Mouse (Mus musculus) adrenal gland, postnatal 36 days (tissue): ENCODE measurements around the gene 2900026A02Rik. TPM values are rescaled to one million over a fixed set of nuclear protein-coding genes. Genes with fewer than 3 reads are reported as not detected.

ENCODE experiments used
- DNase-seq, 2 experiments: peaks; one replicate each; pipeline ENCODE4 v3.0.0; 2021; ENCODE audit warnings: mixed read lengths in 1 of 2
- total RNA-seq, 2 experiments: library from RNA; stranded (reverse); gene quantifications; 2 replicates each; pipeline ENCODE4 v1.2.3; 2021

Gene 2900026A02Rik
- total RNA-seq, 2 experiments from 2014 or later, result 13.2 to 18.5 TPM

DNA sequence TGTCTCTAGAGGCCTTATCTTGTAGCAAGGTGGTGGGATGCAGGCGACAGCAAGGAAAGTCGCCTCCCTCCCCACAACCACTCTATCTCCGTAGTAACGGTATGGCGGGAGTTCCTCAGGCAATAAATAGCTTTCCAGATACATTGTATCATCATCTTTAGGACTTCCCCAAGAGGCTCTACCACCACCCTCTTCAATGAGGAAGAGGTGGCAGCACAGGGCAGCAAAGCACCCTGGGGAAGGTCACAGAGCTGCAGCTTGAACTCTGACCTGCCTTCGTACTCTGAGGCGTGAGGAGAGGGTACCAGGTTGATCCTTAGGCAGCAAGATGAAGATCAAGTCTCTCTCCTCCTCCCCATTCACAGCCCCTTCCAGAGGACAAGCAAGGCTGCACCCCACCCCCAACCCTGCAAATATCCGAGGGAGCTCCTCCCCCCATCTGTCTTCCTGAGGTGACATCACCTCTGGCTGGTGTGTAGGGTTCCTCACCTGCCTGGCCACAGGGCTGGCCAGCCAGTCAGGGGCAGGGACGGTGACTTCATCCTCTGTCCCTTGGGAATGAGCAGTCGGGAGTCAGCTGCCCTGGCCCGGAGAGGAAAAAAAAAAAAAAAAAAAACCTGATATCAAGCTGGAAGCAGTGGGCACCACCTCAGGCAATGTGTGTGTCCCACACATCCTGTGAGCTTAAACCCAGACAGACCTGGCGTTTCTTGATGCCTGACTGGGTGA lies 98.5 kb downstream of the 2900026A02Rik start:
- no peak for DNase-seq

DNA sequence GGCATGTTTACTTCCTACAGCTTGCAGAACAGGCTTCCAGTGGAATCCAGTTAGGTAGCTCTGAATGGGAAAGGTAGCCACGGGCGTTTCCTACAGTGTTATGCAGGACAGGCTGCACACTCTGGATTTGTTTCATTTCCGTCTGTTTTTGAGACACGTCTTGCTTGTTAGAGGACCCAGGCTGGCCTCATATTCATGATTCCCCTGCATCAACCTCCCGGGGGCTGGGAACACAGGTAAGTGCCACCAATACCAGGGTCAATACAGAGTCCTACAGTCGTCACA lies 99.5 kb downstream of the 2900026A02Rik start:
- no peak for DNase-seq

DNA sequence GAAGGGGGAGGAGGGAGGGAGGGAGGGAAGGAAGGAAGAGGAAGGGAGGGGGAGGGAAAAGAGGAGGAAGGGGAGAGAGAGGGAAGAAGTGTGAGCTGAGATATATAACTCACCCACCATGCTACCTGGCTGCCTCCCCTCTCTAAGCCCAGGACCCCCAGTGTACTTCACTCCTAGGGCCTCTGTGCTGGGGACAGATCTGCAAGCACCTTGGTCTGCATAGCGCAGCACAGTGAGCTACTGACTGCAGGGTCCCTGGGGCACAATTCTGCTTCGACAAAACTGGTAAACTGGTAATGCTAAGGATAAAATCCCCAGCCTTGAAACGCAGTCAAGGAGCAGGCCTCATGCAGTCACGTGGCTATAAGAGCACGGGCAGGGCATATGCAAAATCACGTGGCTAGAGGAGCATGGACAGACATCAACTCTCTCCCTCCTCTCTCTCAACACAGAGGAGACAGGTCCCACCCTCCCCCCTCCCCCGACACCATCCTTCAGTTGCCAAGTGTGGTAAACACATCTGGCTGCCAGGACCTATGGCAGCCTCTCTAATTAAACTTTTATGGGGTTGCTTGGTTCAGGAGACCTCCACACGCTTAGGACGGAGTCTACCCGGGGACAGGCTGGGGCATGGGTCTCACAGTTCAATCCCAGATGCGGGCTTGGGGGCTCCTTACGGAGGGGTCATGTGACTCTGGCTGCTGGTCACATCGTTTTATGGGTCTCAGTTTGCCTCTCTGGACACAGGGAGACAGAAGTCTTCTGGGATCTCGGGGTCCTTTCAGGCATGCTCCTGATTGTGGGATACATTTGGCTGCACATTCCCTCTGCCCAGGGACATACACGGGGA lies 100.1 kb downstream of the 2900026A02Rik start:
- DNase-seq, result no peak

DNA sequence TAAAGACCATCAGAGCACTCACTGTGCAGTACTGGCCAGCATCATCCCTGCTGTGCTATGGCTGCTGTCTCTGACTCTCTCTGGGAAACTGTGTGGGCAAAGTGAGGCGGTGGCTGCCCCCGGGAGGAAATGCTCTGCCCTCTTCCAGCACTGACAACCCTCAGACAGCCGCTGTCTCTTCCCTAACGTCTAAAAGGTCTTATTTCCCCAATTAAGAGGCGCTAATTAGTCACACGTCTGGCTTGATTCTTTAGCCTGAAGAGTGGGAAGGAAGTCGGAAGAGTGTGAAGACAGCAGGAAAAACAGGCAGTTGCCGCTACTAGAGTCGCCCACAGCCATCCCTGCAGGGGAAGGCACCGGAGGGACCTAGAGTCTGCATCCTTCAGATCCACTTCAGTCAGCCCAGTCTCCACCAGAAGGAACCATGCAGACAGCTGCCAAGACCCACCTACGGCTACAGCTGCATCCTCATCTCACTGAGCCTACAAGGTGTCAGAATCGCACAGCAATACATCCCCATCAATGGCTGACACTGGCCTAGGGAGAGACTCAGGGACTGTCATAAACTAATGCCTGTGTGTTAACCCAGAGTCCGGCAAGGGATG lies 101.1 kb downstream of the 2900026A02Rik start:
- no peak for DNase-seq

DNA sequence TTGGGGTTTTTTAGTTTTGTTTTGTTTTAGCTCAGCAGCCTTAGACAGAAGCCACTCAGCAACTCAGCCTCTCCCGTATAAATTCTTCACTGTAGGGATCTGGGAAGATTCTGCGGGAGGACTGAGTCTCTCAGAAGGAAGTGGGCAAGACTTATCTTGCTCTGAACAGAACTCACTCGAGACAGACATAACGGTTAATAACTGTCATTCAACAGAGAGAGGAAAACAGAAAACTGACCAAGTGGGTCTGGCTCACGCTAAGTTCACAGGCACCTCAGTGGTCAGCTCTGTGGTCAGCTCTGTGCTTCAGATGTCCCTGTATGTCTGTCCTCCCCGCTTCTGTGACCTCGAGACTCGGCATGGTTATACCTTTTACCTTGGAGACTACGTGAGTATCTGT lies 101.7 kb downstream of the 2900026A02Rik start:
- DNase-seq, result no peak

DNA sequence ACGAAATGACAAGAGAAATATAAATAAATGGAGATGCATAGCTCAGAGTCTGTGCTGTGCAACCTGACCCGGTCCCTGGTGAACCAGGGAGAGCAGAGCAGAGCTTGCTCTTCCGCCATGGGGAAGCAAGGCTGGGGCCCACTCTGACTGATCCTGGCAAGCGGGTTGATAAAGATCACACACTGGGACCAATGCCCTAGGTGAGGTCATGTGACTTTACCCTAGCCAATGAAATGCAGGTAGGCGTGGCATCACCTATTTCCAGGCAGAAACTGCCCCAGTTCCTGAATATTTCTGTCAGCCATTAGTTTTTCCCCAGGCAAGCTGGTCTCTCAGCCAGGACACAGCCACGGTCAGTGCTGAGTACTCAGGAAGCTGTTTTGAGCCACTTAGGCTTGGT lies 102.3 kb downstream of the 2900026A02Rik start:
- DNase-seq, result no peak

DNA sequence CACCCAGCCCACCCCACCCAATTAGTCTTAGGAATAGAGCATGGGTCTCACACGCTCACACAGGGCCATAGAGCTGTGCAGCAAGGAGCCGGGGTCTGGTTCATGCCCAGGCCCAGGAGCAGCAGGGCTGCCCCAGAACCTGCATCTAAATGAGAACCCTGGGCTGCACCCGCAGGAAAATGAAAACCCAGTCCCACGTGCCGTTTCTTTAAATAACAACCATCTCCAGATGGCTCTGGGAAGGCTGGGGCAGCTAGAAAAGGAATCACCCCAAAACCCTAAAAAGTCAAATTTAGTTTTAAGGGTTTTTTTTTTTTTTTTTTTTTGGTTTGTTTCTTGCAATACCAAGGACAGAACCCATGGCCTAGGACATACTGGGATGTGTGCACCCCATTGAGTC lies 103.7 kb downstream of the 2900026A02Rik start:
- no peak for DNase-seq

DNA sequence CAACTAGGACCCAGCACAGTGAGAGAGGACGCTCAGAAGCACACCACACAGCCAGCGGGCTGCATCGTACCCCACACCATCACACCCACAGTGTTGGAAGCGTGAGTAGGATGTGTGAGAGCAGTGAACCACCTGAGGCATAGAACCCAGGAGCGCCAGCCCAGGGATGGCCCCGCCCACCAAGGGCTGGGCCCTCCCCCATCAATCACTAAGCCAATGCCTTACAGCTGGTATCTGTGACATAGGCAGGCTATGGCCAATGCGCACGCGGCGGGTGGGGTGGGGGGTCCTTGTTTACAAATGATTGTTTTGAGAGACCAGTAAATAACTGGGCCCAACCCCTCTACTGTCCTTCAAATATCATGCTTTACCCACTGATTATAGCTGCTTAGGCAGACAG lies 105.1 kb downstream of the 2900026A02Rik start:
- DNase-seq, result no peak

DNA sequence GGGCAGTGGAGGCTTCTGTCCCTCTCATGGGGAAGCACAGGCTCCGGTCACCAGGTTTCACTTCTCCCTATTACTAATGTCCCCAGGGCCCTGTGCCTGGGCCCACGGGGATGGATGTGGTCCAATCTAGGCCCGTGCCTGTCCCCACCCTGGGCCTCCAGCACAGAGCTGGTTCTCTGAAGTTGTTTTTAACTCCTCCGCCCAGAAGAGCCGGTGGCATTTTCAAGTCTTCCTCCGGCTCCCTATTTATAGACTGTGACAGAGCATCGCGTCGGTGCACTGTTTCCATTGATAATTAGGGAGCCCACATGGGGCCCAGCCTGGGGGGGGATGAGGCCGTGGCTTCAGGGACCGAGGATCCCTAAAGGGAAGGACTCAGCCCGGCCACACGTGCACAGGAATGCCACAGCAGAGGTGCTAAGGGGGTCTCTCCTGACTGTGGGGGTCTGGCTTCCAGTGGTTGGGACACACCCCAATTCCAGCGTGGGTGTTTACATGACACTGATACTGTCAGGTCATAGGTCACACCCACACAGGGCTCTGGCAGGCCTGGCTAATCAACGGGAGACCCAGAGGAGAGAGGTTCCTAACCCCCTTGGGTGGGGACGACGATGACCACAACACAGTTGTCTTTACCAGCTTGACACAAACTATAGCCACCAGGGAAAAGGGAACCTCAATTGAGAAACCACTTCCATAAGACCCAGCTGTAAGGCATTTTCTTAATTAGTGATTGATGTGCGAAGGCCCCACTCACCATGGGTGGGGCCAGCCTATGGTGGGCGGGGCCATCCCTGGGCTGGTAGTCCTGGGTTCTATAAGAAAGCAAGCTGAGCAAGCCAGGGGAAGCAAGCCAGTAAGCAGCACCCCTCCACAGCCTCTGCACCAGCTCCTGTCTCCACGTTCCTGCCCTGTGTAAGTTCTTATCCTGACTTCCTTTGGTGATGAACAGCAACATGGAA lies 106.5 kb downstream of the 2900026A02Rik start:
- DNase-seq, result no peak

DNA sequence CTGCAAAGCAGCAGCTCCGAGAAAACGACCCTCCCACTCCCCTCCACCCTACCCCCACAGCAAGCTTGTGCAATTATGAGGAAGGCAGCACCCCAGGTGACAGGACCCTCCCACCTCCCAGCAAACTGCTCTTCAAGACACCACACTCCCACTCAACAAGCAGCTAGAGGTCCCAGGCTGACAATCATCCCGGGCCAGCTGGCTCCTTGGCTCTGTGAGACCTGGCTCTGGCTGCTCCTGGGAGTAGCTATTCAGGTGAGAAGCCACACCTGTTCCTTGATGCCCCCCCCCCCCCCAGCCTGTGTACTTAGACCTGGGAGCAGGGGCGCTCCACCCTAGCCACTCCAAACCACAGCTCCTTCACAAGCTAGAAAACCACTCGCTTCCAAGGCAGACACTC lies 107.9 kb downstream of the 2900026A02Rik start:
- DNase-seq, result no peak

DNA sequence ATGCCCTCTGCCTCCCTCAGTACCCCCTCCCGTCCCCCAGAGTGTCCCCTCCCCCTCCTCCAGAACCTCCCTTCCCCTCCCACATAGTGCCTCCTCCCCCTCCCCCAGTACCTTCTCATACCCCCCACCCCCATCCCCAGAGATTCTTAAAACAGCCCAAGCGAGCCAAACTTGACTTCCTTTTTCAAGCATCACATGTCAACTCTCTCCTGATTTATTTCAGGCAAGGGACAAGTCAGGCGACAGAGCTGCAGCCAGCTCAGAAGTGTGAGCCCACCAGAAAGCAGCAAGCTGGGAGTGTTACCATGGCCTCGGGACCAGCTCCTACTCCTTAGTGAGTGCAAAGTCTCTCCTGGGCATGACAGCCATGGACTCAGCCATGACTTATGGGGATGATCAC lies 109.7 kb downstream of the 2900026A02Rik start:
- DNase-seq, result no peak

DNA sequence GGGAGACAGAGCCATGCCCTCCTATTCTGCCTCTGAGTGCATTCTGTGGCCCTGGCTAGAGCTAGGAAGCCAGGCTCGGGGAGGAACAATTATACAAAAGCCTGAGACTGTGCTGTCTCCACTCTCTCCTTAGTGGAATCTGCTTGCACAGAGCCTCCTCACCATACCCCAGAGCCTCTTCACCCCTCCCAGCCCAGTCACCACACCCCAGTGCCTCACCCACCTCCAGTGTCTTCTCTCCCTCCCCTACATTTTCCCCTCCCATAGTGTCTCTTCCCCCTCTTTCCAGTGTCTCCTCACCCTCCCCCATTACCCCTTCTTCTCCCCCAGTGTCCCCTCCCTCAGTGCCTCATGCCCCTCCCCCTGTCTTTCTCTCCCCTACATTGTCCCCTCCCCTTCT lies 110.1 kb downstream of the 2900026A02Rik start:
- DNase-seq, result no peak

DNA sequence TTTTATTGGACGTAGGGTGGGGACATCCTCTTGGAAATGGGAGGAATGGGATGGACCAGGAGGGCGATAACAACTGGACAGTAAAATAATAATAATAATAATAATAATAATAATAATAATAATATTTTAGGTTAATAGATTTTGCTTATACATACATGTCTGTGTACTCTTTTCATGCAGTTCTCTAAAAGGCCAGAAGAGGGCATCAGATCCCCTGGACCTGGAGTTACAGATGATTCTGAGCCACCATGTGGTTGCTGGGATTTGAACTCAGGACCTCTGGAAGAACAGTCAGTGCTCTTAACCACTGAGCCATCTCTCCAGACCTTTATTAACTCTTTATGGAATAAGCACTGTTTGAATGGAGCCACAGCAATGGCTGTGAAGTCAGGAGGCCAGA lies 111.4 kb downstream of the 2900026A02Rik start:
- peak in 1 of 2 experiments; percentile 41 for DNase-seq

DNA sequence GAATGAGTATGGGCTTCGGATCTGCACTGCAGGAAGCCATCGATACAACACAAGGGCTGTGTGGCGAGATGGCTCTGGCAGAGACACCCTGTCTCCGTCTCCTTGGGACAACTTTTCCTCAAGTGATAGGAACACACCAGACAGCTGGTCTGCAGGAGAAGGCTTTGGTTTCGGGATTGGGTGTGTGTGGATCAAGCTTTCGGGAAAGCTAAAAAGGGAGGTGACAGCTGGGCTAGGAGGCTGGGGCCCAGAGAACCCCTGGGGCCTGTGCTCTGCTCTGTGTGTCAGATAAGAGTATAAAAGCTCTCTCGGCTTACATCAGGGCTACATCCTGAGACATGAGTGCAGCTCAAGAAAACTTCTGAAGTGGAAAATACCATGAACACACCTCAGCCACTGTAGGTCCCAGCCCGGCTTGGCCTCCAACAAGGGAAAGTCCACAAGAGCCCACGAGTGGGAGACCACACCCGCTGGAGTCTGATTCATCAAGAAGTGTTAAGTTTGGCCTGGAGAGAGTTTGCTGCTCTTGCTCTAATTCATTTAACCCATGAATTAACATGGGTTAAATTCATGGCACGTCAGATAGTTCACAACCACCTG lies 112.8 kb downstream of the 2900026A02Rik start:
- DNase-seq, result no peak

DNA sequence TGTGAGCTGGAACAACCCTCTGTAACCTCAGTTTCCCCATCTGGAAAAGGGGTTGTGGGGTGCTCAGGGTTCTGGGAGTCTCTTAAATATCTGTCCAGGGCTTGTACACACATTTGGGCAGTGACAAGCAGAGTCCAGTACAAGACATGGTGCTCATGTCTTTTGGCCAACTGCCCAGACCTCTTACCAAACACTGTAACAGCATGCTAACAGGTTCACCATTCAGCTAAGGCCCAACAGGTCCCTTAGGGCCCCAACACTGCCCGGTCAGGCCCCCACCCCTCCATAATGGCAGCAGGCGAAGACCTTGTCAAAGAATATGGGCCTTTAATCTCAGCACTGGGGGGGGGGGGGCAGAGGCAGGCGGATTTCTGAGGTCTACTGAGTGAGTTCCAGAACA lies 113.3 kb downstream of the 2900026A02Rik start:
- DNase-seq, result peak; percentile 34 to 66

DNA sequence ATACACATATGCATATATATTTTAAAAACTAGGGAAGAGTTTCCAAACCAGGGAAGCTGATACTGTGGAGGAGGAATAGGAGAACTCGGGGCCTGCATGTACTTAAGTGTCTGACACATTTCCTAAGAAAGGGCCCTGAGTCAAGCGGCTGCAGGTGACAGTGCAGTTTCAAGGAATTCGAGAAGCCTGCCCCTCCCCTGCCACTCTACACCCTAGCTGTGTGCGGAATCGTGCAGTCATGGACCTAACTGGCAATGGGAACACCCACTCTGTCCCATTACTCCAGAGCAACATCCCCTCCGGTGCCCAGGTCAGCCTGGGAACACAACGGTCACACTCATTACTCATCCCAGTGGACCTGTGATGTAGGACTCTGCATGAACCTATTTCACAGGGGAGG lies 114.4 kb downstream of the 2900026A02Rik start:
- no peak for DNase-seq

DNA sequence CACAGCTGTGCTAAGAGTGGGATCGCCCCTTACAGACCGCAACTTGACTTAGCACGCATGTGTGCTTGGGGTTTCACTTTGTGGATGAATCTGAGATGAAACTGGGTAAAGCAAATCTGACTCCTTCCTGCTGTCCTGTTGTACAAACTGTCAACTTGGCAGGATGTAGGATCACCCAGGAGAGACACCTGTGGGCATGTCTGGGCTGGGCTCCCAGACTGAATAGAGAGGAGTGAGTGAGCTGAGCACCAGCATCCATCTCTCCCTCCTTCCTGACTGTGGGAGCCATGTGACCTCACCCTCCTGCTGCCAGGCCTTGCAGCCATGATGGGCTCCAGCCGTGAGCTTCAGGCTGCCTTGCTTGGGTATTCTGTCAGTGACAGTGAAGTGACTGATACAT lies 115.6 kb downstream of the 2900026A02Rik start:
- no peak for DNase-seq

DNA sequence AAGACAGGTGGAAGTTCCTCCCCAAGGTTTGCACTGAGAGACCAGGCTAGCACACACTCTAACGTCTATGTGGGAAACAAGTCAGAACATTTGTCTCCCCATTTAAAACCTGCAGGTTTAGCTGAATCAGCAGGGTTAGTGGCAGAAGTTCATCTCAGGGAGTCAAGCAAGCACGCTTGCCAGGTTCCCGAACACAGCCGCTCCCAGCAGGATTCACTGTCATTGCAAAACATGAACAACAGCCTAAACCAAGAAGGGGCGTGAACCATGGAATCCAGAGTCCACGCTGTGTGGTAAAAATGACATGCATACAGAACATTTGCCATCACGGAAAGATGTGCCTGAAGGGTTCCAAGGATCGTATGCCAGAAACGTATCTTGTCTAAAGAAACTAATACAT lies 116.0 kb downstream of the 2900026A02Rik start:
- no peak for DNase-seq

DNA sequence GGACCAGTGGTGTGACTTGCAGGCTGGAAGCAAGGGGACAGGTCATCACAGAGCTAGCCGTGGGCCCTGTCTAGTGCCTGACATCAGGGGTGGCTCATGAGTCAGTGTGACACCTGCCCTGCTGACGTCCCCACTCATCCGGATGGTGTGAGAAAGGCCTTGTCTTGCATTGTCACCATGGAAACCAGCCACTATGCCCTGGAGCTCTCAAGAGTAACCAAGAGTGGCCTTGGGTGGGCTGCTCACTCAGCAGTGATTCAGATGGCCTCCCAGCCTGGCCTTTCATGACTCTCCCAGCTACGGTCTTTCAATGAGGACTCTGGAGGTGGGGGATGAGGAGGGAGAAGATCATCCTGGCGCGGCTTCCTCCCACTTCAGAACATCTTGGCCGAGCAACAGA lies 118.6 kb downstream of the 2900026A02Rik start:
- peak; percentile 74 to 81 for DNase-seq

DNA sequence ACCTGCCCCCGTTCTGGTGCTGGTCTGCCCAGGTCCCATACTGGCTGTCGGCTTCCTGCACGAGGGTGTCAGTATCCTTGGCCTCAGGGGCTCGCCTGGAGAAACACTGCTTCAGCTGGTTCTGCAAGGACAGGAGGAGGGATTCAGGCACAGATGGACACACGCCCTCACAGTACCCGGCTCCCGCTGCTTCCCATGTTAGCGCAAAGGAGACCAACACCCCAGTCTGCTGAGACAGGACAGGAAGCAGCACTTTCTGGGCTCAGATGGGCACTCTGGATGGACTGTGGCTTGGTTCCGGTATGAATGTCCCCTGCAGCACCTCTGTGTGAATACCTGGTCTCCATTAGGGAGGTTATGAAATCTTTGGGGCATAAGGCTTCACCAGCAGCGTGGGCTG lies 119.6 kb downstream of the 2900026A02Rik start:
- no peak for DNase-seq

DNA sequence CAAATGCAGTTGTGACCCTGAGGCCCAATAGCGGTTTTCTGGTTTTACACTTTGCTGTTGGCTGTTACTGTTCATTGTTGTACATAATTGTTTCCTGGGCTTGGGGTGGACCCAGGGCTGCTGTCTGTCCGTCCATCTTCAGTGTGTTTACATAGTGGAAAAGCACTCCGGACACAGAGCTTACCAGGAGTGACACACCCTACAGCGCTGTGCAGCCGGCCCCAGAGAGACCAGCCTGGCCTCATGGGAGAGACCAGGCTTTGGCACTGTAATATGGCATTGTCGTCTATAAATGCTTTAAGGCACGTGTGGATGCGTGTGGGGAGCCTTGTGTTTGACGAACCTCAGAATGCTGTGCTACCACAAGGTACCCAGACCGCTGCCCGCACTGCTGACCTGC lies 120.6 kb downstream of the 2900026A02Rik start:
- no peak for DNase-seq

DNA sequence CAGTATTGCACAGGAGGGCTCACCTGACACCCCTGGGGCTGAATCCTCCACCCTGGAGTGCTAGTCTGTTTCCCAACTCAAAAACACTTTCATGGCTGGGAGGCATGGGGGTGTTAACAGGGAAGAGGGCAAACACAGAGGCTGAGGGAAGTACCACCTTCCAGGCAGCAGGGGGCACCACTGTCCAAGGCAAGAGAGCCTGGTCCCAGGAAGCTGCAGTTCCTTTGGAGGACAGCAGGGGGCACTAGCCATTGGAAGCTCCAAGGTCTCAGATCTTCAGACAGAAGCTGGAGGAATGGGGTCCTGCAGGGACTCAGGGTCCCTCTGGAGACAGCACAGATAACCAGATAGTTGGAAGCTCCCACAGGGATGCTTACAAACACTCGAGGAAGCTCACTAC lies 121.5 kb downstream of the 2900026A02Rik start:
- peak; percentile 91 to 92 for DNase-seq
